Mouse (Mus musculus): ENCODE data around the gene Il1r1. TPM values are rescaled to one million over a fixed set of nuclear protein-coding genes. Genes with fewer than 3 reads are reported as not detected.

Il1r1 gene
- 10 to 100 TPM in 1 of 2 experiments, 1 to 10 TPM in 1; 8.8 to 12.0 TPM for total RNA-seq (2021)

DNA sequence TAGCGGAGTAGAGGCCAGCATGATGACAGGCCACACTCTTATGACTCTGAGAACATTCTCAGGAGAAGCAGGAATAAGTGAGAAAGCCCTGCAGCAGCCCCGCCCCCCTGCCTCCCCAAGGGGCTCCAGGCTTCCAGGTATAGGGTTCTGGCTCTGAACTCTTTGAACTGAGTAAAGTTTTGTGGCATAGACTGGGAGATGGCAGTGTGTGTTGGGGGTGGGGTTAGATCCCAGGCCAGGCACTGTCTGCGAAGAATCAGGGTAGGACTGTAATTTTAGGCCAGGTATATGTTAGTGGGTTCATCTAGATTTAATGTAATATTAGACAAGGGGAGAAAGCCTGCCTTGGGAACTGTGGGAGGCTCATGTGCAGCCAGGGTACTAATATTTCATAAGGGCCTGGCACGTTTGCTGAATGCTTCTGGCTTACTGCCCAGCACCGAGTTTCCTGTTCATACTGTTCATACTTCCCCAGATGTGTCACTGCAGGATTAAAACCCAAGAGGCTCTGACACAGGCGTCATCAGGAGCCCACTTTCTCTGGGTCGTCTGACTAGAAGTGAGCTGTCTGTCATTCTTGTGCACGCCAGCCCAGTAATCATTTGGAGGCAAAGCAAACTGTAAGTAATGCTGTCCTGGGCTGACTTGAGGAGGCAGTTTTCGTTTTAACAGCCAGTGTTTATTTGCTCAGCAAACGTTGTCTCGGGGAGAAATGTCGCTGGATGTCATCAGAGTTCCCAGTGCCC is at the start of gene Il1r1:
TSS of gene Il1r1 (plus strand) at position 542 of the 746 bp plus-strand sequence.
- DNase-seq = no peak

DNA sequence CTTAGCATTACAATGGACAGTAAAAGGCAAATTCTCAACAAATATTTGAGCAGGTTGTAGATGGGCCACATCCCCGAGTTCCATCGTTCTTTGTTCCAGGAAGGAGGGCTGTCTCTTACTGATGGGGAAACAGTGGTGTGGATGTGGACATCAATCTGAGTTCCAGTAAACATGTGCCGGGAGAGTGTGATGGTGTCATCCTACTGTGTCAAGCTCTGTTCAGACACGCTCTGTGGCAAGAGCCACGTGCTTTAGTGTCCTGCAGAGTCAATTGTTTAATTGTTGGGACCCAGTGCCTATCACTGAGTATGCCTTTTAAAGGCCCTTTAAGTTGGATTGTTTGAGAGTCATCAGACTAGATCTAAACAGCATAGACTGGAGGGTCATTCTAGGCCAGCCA is 49.8 kb upstream of the Il1r1 start:
- DNase-seq = no peak

GRCm38 (mm10) chr1:40175797-40176196 is 49.1 kb upstream of the Il1r1 start:
- DNase-seq = no peak

GRCm38 (mm10) chr1:40179031-40179430 is 45.8 kb upstream of the Il1r1 start:
- no peak for DNase-seq

DNA sequence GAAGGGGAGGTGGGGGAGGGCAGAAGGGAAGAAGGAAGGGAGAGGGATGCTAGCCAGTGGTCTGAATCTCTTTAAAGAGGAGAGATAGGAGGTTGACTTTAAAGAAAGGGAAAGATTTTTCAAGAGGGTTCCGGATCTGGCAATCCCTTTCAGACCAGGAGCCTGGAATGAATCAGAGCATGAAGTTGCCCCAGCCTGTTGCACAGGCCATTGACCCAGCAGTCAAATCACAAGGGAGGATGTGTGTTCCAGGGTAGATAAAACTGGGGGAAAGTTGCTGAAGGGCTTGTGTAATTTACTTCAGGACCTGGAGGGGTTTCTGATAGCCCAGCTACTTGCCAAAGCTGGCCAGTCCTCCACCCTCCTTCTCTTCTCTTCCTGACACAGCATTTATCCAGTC is 45.4 kb upstream of the Il1r1 start:
- no peak for DNase-seq

DNA sequence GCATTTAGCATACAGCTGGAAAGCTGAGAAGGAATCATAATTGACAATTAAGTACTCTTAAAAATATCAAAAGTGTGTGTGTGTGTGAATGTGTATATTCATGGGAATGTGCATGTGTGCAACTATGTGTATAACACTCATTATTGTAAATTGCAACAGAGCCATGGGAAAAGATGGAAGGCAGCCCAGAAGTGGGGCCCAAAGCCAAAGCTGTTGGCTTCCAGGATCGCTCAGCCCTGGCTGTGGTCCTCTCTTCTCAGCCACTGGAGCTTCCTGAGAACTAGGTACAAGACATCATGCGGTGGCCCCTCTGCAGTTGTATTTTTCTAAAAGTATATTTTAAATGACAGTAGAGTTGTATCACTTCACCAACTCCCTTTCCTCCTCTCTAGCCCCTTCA is 44.0 kb upstream of the Il1r1 start:
- DNase-seq = no peak

DNA sequence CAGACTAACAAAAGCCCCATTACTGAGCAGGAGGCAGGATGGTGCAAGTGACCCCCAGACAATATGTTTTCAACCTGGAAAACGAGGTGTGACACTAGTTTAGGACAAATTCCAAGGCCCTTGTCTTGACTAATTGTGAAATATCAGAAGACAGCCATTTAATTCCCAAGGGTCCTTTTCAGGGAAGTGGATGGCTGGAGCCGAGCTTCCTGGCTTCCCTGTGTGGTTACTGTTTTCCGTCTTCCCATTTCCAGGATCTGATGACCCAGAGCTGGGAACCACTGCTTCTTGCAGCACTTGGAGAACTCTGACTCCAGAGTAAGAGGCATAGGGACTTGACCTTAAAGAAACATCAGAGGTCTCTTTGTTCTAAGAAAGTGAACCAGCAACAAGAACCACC is 43.2 kb upstream of the Il1r1 start:
- DNase-seq = no peak

- no peak for DNase-seq
Measured at GRCm38 (mm10) chr1:40183410-40183809, 41.5 kb upstream of the Il1r1 start.

DNA sequence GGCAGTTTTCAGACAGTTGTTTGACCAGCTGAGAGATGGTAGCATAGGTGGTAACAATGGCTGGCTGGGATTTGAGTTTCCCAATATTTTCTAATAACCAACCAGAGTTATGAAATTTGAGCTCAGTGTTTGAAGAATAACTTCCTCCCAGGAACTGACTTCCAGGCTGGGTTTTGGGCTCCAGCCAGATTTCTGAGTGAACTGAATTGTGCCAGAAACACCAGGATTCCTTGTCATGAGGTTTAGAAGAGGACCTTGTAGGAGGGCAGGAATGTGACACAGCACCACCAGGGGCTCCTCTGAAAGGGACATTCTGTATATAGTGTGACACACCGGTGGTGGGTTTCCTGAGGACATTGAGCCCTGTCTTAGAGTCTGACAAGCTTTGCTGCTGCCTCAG is 36.9 kb upstream of the Il1r1 start:
- no peak for DNase-seq

GRCm38 (mm10) chr1:40190025-40190424 is 34.9 kb upstream of the Il1r1 start:
- DNase-seq = no peak

DNA sequence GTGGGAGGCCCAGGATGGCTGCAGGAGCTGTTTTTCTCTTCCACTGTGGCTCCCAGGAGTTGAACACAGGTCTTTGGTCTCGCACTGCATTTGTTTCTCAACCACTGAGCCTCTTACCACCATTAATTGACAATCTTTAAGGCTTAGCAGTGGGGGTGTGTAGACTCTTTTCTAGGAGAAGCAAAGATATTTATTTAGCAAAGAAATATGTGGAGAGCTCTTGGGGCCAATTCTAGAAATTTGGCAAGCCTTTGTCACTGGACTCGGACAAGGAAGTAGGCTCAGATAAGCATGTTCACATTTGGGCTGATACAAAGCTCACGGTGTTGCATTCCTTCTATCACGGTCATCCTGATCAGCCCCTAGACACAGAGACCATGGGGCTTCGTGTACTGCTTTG is 34.0 kb upstream of the Il1r1 start:
- DNase-seq = no peak

- no peak for DNase-seq
Measured at GRCm38 (mm10) chr1:40194279-40194678, 30.6 kb upstream of the Il1r1 start.

DNA sequence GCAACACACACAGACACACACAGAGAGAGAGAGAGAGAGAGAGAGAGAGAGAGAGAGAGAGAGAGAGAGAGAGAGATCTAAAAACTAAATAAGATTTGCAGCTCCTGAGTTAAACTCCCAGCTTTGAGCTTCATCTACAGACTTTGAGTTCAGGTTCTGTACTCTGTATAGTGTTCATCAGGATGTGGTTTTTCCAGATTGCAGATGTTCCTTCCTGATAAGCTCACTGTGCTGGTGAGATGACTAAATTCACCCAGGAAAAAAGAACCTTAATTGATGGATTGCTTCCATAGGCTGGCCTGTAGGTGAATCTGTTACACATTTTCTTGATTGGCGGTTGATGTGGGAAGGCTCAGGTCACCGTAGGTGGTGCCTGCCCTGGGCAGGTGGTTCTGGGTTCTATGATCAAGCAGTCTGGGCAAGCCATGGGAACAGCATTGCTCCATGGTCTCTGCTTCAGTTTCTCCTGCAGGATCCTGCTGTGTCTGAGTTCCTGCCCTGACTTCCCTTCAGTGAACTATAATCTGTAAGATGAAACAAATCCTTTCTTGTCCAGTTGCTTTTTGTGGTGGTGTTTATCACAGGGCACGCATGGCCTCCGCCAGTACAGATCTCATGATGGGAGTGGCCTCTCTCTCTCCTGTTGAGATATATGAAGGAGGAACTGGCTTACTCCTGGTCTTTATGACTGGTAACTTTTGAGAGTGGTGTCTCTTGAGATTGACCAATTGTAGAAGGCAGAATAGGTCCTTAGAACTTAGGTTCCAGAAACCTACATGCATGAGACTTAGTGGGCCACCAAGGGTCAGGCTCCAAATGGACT is 11.3 kb upstream of the Il1r1 start:
- DNase-seq = no peak

DNA sequence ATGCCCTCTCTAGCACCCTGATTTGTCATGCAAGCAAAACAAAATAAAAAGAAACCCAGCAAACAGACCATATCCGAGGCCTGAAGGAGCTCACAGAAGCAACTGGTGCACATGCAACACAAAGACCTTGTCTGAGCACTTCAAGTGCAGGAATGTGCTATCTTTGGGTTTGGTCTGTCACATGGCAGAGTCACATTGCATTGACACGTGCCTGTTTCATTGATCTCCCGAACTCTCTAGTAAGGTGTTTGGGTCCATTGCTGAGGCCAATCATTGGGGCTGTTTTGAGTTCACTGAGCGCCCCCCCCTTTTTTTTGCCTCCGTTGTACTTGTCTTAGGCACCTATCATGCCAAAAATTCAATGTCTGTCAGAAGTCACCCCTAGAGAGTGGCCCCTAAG is 7.4 kb upstream of the Il1r1 start:
- no peak for DNase-seq

- no peak for DNase-seq
Measured at GRCm38 (mm10) chr1:40218603-40219002, 6.3 kb upstream of the Il1r1 start.

- no peak for DNase-seq
Measured at GRCm38 (mm10) chr1:40220549-40220948, 4.3 kb upstream of the Il1r1 start.

DNA sequence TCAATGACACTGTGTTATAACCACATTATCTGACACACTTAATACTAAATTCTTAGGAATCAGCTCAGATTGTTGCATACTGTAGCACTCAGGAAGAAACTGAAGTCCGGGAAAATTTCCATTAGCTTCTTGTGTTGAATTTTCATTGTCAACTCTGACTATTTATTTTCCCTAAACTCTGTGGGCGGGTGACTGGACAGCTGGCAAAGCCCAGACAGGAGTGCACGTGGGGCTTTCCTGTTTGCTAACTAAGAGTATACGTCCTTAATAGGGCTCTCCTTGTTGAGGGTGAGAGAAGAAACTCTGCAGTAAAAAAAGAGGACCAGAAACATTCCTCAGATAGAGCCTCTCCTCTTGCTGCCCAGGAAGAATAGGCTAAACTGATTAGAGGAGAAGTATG is 3.0 kb upstream of the Il1r1 start:
- no peak for DNase-seq

- no peak for DNase-seq
Measured at GRCm38 (mm10) chr1:40222680-40223079, 2.2 kb upstream of the Il1r1 start.

DNA sequence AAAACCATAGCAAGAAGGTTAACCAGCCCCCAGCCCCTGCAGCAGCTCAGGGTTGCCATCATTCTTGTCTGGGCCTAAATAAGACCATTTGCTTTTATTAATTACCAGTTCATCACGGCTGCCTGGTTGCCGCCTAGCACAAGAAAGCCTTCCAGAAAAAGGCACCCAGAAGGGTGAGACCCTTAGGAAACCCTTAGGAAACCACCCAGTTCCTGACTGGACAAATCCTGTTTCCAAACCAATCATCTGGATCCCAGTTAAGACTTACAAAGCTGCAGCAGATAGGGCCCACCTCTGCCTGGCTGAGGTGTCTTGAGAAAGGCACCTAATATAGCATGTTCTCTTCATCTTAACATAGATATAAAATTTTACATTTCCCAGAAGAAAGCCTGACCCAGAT is 1.3 kb upstream of the Il1r1 start:
- DNase-seq = no peak

DNA sequence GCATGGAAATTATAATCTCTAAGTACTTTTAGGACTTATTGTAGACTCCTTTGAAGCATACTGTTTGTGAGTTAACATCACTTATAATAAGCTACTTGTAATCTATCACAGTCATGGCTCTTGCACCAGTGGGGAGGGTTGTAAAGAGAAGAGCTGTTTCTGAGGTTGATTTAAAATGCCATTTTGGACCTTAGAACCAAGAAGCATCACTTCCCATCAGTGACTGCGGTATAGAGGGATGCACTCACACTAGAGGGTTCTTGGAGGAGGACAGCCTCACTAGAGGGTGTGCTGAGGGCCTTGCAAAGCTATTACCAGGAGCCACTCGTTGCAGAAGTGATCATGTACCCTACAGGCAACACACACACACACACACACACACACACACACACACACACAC is 700 bp downstream of the Il1r1 start:
- no peak for DNase-seq

DNA sequence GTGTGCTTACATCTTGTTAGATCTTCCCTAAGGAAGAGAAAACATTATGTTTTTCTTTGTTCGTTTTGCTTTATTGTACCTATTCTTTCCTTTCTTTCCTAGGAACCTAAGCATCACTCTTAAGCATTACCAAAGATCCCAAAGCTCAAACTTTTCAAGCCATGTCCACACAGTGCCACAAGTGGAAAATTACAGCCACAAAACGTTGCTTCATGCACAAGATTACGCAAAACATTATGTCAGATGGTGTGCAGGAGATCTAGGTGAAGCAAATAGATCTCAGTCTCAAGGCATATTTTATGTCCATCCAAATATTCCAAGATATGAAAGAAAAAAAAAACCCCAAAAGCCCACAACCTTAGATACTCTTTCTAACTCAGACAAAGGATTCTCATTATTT is 4.2 kb downstream of the Il1r1 start:
- DNase-seq = no peak

GRCm38 (mm10) chr1:40229771-40230280 is 4.9 kb downstream of the Il1r1 start:
- no peak for DNase-seq

GRCm38 (mm10) chr1:40230336-40230735 is 5.5 kb downstream of the Il1r1 start:
- DNase-seq = no peak

DNA sequence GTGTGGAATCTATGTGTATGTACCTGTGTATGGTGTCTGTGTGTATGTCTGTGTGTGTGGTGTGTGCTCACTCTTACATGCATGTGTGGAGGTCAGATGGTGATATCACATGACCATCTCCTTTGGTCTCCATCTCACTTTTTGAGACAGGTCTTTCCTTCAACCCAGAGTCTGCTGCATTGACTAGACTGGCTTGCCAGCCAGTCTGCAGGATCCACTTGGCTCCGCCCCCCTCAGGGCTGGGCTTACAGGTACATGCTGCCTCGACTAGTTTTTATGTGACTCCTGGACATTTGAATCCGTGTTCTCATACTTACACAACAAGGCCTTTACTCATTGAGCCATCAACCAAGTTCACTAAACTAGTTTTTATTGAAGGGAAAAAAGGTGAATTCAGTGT is 6.2 kb downstream of the Il1r1 start:
- no peak for DNase-seq

All from layer of hippocampus, postnatal 36 days (tissue).